Mouse (Mus musculus) C2C12 (cell line): ENCODE data around the gene Dstyk.

Experiments
- CEBPB ChIP-seq: IDR thresholded peaks from one replicate; pipeline ENCODE4 v1.6.1; 2011; ENCODE audit warnings: low read depth, mild to moderate bottlenecking, control low read depth, moderate library complexity
- CTCF ChIP-seq: IDR thresholded peaks from one replicate; pipeline ENCODE4 v1.5.1; 2011; ENCODE audit not compliant: control insufficient read depth, insufficient read depth, insufficient read length
- USF1 ChIP-seq: IDR thresholded peaks from one replicate; pipeline ENCODE4 v1.6.1; 2011; ENCODE audit warnings: low read depth, mild to moderate bottlenecking, control low read depth, moderate library complexity

GRCm38 (mm10) chr1:132376211-132377054, 40.9 kb upstream of the Dstyk start:
- TF ChIP-seq CTCF (no peak), CEBPB (no peak), USF1 (no peak)
